Mouse (Mus musculus): ENCODE results near the gene Brca1. TPM values are rescaled to one million over a fixed set of nuclear protein-coding genes. Genes with fewer than 3 reads are reported as not detected.
A peak's percentile ranks its signal among the peaks of the same experiment; 100 is the strongest.

The Brca1 gene
- polyA plus RNA-seq, 1 experiment from 2014 or later = 10.5 TPM

DNA sequence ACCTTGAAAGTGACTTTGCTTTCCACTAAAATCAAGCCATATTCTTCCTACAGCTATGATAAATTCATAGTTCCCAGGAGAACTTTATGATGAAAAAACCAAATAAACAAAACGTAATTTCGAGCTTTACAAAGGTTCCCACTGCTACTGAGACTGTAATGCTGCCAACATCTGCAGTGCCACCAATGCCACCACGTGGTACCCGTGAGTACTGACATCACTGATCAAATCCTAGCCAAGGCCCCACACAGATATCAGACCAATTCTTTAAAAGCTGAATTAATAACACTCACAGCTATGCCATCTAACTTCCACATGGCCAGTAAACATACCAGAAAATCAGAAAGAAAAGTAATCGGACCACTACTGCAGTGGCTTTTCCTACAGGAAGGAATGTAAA is 32.8 kb downstream of the Brca1 start:
- H3K4me1 ChIP-seq (ENCODE audit: control insufficient read depth, low read depth, low read length) = no peaks in the 10 kb centered on the region; the same call in 1 of the 2 replicates
- H3K27ac ChIP-seq (ENCODE audit: low read length) = peak overlapping the region; percentile 48
- no peak overlapping the region for H3K9ac ChIP-seq (ENCODE audit: low read depth, low read length)
- ATAC-seq (ENCODE audit: low read depth) = no peak
- no peaks in the 10 kb centered on the region for H3K27me3 ChIP-seq (ENCODE audit: control insufficient read depth, insufficient read depth, low read depth, low read length)
- peaks cover 32% of the 10 kb centered on the region for H3K36me3 ChIP-seq (ENCODE audit: control insufficient read depth, insufficient read depth)
- no peaks in the 10 kb centered on the region for H3K9me3 ChIP-seq (replicated peaks; ENCODE audit: control insufficient read depth, low read length)
- no peak overlapping the region for H3K4me3 ChIP-seq (ENCODE audit: low read depth, low read length)
- WGBS (ENCODE audit: insufficient replicate concordance) = 81% methylated on average over 5 of the region's 5 CpGs
- H3K4me2 ChIP-seq (ENCODE audit: low read depth, low read length) = no peak overlapping the region

DNA sequence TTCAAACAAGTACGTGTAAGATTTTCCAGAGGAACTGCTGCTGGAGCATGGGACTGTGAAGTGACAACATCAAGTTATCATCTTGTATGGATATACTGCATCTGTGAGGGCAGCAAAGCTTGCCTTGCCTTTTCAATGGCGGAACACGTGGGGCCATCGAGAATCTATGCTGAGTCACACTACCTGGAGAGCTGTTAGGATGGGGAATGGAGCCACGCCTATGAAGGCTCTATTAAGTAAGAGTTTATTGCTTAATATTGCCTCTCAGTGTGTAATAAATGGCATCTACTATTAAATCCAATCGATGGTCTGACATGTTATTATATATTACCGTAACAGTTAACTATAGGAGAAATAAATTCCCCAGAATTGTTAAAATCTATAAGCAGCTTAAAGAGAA is 44.7 kb downstream of the Brca1 start:
- H3K27ac ChIP-seq (ENCODE audit: low read length) = no peak overlapping the region
- H3K4me1 ChIP-seq (ENCODE audit: control insufficient read depth, low read depth, low read length) = no peaks in the 10 kb centered on the region
- H3K36me3 ChIP-seq (ENCODE audit: control insufficient read depth, insufficient read depth) = peaks cover 54% of the 10 kb centered on the region
- no peak overlapping the region for H3K4me2 ChIP-seq (ENCODE audit: low read depth, low read length)
- H3K9ac ChIP-seq (ENCODE audit: low read depth, low read length) = no peak overlapping the region
- no peak for ATAC-seq (ENCODE audit: low read depth)
- 83% methylated on average over 7 of the region's 7 CpGs for WGBS (ENCODE audit: insufficient replicate concordance)
- no peaks in the 10 kb centered on the region for H3K9me3 ChIP-seq (replicated peaks; ENCODE audit: control insufficient read depth, low read length)
- no peak overlapping the region for H3K4me3 ChIP-seq (ENCODE audit: low read depth, low read length)
- H3K27me3 ChIP-seq (ENCODE audit: control insufficient read depth, insufficient read depth, low read depth, low read length) = no peaks in the 10 kb centered on the region

DNA sequence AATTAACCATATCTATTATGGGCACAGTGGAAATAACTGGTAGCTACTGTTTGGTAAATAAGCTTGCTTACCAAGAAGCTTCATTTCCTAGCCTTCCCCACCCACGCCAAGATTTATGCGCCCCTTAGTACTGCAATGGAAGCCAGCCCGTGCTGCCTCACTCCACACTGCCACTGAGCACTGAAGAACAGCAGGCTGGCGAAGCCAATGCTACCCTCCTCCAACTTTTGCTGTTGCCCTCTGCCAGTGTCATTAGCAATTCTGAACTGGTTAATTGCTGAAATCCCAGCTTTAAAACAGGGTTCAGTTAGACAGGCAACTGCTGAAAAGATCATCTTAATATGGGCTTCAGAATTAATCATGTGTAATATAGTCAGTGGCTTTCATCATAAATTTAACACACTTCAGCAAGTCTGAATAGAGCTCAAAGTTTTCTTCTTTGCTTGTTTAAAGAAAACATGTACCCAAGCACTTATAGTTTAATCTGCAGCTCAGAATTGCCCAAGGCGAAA is 45.4 kb downstream of the Brca1 start:
- Histone ChIP-seq H3K4me2 (ENCODE audit: low read depth, low read length) (no peak overlapping the region), H3K27me3 (ENCODE audit: control insufficient read depth, insufficient read depth, low read depth, low read length) (no peaks in the 10 kb centered on the region), H3K9me3 (replicated peaks; ENCODE audit: control insufficient read depth, low read length) (no peaks in the 10 kb centered on the region), H3K9ac (ENCODE audit: low read depth, low read length) (no peak overlapping the region), H3K4me3 (ENCODE audit: low read depth, low read length) (no peak overlapping the region), H3K4me1 (ENCODE audit: control insufficient read depth, low read depth, low read length) (no peaks in the 10 kb centered on the region), H3K36me3 (ENCODE audit: control insufficient read depth, insufficient read depth) (peaks cover 57% of the 10 kb centered on the region), H3K27ac (ENCODE audit: low read length) (no peak overlapping the region)
- 86% methylated on average over 5 of the region's 5 CpGs for WGBS (ENCODE audit: insufficient replicate concordance)
- ATAC-seq (ENCODE audit: low read depth) = no peak

DNA sequence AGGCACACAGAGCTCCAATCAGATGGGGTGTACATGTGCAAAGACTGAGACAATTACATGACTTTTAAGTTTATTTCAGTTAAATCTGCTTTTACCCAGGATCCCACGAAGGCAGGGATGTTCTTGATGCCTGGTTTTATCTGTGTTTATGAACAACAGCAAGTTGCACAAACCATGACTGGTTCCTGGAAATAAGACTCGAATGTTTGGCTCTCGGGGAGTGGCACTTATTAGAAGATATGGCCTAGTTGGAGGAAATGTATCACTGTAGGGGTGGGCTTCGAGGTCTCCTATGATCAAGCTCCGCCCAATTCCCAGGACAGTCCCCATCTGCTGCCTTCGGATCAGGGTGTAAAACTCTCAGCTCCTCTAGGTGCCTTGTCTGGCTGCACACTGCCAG is 65.6 kb downstream of the Brca1 start:
- no peak for ATAC-seq (ENCODE audit: low read depth)
- Histone ChIP-seq H3K4me2 (ENCODE audit: low read depth, low read length) (peak overlapping the region; percentile 44; the same call in 1 of the 2 replicates), H3K9ac (ENCODE audit: low read depth, low read length) (no peak overlapping the region), H3K4me1 (ENCODE audit: control insufficient read depth, low read depth, low read length) (peaks cover 30% of the 10 kb centered on the region), H3K4me3 (ENCODE audit: low read depth, low read length) (no peak overlapping the region), H3K36me3 (ENCODE audit: control insufficient read depth, insufficient read depth) (peaks cover 19% of the 10 kb centered on the region; the same call in 1 of the 2 replicates), H3K27me3 (ENCODE audit: control insufficient read depth, insufficient read depth, low read depth, low read length) (no peaks in the 10 kb centered on the region), H3K27ac (ENCODE audit: low read length) (no peak overlapping the region), H3K9me3 (replicated peaks; ENCODE audit: control insufficient read depth, low read length) (no peaks in the 10 kb centered on the region)
- WGBS (ENCODE audit: insufficient replicate concordance) = 26% methylated on average over 6 of the region's 6 CpGs

DNA sequence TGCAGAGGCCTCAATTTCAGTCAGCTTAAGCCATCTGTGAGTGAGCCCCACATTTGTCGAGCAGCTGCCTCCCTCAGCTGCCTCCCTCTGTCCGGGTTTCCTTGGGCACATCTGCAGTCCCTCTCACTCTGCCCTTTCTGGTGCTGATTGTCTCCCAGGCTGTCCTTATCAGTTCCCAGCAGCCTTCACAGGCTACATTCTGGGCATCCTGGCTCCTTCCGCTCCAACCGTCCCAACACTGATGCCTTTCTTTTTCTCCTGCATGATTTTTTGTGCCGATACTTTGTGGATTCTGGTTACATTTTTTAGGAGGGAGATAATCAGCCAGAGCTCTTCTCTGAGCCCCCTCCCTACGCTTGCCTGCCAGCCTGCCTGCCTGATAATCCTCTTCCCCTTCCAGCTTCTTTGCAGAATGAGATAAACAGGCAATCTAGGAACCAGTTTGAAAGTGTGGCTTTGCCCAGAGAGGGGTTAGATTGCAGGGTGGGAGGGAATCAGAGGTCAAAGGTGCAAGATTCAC is 66.2 kb downstream of the Brca1 start:
- WGBS (ENCODE audit: insufficient replicate concordance) = 7% methylated on average over 6 of the region's 6 CpGs

DNA sequence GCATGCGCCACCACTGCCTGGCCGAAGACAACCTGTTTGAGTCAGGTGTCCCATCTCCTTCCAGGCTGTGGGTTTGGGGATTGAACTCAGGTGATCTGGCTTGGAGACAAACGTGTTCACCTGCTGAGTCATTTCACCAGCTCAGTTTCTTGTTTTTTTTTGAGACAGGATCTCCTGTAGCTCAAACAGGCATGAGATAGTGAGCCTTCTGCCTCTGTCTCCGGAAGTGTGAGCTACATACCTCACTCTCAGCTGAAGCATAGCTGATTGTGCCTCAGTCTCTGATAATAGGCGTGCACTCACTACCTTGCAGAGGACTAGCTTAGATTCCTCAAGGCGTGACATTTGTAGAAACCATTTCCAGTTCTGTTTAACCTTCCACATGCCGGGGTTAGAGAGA is 66.9 kb downstream of the Brca1 start:
- Histone ChIP-seq H3K4me3 (ENCODE audit: low read depth, low read length) (no peak overlapping the region), H3K9me3 (replicated peaks; ENCODE audit: control insufficient read depth, low read length) (no peaks in the 10 kb centered on the region), H3K9ac (ENCODE audit: low read depth, low read length) (no peak overlapping the region), H3K36me3 (ENCODE audit: control insufficient read depth, insufficient read depth) (peaks cover 15% of the 10 kb centered on the region; the same call in 1 of the 2 replicates), H3K4me2 (ENCODE audit: low read depth, low read length) (no peak overlapping the region), H3K27ac (ENCODE audit: low read length) (0 out of 2 replicates have a peak overlapping the region, but pooled peaks have one; percentile 4), H3K4me1 (ENCODE audit: control insufficient read depth, low read depth, low read length) (peaks cover 32% of the 10 kb centered on the region), H3K27me3 (ENCODE audit: control insufficient read depth, insufficient read depth, low read depth, low read length) (no peaks in the 10 kb centered on the region)
- WGBS (ENCODE audit: insufficient replicate concordance) = 36% methylated on average over 7 of the region's 7 CpGs
- no peak for ATAC-seq (ENCODE audit: low read depth)

More for the DNA sequence above, 66.2 kb downstream of the Brca1 start:
- peak overlapping the region; percentile 62 for H3K27ac ChIP-seq (ENCODE audit: low read length)
- no peaks in the 10 kb centered on the region for H3K9me3 ChIP-seq (replicated peaks; ENCODE audit: control insufficient read depth, low read length)
- H3K4me2 ChIP-seq (ENCODE audit: low read depth, low read length) = peak overlapping the region; percentile 44
- peaks cover 19% of the 10 kb centered on the region; the same call in 1 of the 2 replicates for H3K36me3 ChIP-seq (ENCODE audit: control insufficient read depth, insufficient read depth)
- peak overlapping the region; percentile 7; the same call in 1 of the 2 replicates for H3K9ac ChIP-seq (ENCODE audit: low read depth, low read length)
- H3K4me1 ChIP-seq (ENCODE audit: control insufficient read depth, low read depth, low read length) = peaks cover 32% of the 10 kb centered on the region
- ATAC-seq (ENCODE audit: low read depth) = peak; percentile 89
- H3K4me3 ChIP-seq (ENCODE audit: low read depth, low read length) = no peak overlapping the region
- no peaks in the 10 kb centered on the region for H3K27me3 ChIP-seq (ENCODE audit: control insufficient read depth, insufficient read depth, low read depth, low read length)

DNA sequence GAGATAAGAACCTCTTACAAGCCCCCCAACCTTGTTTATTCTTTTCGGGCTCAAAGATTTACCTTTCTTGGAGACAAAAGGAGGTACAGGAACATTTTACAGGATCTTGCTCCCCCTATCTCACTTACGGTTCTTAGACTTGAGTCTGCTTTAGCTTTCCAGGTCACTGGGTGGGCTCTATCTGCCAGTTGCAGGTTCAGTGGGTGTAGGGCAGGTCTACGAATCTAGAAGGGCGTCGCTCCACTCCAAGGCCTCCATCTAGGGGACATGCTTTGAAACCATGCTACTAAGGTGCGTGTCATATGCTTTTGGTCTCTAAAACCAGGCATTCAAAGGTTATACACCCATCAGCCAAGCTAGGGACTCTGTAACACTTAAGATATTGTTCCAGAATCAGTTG is 67.5 kb downstream of the Brca1 start:
- Histone ChIP-seq H3K9me3 (replicated peaks; ENCODE audit: control insufficient read depth, low read length) (no peaks in the 10 kb centered on the region), H3K9ac (ENCODE audit: low read depth, low read length) (no peak overlapping the region), H3K4me2 (ENCODE audit: low read depth, low read length) (peak overlapping the region; percentile 18; the same call in 1 of the 2 replicates), H3K27me3 (ENCODE audit: control insufficient read depth, insufficient read depth, low read depth, low read length) (no peaks in the 10 kb centered on the region), H3K4me3 (ENCODE audit: low read depth, low read length) (no peak overlapping the region), H3K36me3 (ENCODE audit: control insufficient read depth, insufficient read depth) (peaks cover 9% of the 10 kb centered on the region; the same call in 1 of the 2 replicates), H3K4me1 (ENCODE audit: control insufficient read depth, low read depth, low read length) (peaks cover 32% of the 10 kb centered on the region), H3K27ac (ENCODE audit: low read length) (0 out of 2 replicates have a peak overlapping the region, but pooled peaks have one; percentile 4)
- WGBS (ENCODE audit: insufficient replicate concordance) = 30% methylated on average over 6 of the region's 6 CpGs
- peak; percentile 31; the same call in 1 of the 2 replicates for ATAC-seq (ENCODE audit: low read depth)

DNA sequence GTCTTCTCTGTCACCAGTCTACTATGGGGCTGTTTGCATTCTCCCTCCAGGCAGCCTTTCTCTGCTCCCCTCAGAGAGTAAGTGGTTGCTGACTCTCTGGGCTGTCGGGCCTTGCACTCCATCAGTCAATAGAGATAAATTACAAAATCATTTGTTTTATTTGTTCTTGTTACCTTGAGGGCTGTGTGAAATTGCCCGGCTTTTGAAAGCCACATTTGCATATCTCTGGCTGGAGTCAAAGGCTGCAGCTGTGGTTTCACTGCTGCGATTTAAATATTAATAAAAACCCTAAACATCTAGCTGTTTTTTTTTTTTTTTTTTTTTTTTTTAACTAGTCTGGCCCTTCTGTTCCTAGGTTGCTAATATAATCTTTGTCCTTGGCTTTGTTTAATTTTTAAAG is 68.0 kb downstream of the Brca1 start:
- Histone ChIP-seq H3K9me3 (replicated peaks; ENCODE audit: control insufficient read depth, low read length) (no peaks in the 10 kb centered on the region), H3K36me3 (ENCODE audit: control insufficient read depth, insufficient read depth) (peaks cover 9% of the 10 kb centered on the region; the same call in 1 of the 2 replicates), H3K4me2 (ENCODE audit: low read depth, low read length) (no peak overlapping the region), H3K9ac (ENCODE audit: low read depth, low read length) (no peak overlapping the region), H3K27me3 (ENCODE audit: control insufficient read depth, insufficient read depth, low read depth, low read length) (no peaks in the 10 kb centered on the region), H3K27ac (ENCODE audit: low read length) (no peak overlapping the region), H3K4me1 (ENCODE audit: control insufficient read depth, low read depth, low read length) (peaks cover 32% of the 10 kb centered on the region), H3K4me3 (ENCODE audit: low read depth, low read length) (no peak overlapping the region)
- WGBS (ENCODE audit: insufficient replicate concordance) = 27% methylated on average over 3 of the region's 3 CpGs
- ATAC-seq (ENCODE audit: low read depth) = no peak

DNA sequence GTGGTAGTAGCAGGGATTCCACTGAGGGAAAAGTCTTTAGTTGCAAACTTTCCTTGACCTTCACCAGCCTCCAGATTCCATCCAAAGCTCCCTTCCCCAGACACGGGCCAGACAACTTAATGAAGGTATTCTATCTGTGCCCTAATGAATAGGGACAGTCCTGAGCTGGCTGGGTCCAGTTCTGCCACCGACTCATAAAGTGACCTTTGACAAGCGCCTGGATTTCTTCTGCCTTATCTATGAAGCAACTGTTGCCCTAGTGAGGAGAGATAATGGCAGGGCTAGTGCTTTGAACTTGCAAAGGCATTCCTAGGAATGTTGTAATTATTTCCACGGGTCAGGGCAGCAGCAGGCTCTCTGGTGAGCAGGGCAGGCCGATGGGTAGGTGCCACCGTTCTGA is 70.8 kb downstream of the Brca1 start:
- Histone ChIP-seq H3K4me2 (ENCODE audit: low read depth, low read length) (no peak overlapping the region), H3K36me3 (ENCODE audit: control insufficient read depth, insufficient read depth) (no peaks in the 10 kb centered on the region), H3K27ac (ENCODE audit: low read length) (no peak overlapping the region), H3K4me3 (ENCODE audit: low read depth, low read length) (no peak overlapping the region), H3K9me3 (replicated peaks; ENCODE audit: control insufficient read depth, low read length) (no peaks in the 10 kb centered on the region), H3K27me3 (ENCODE audit: control insufficient read depth, insufficient read depth, low read depth, low read length) (no peaks in the 10 kb centered on the region), H3K4me1 (ENCODE audit: control insufficient read depth, low read depth, low read length) (peaks cover 26% of the 10 kb centered on the region), H3K9ac (ENCODE audit: low read depth, low read length) (no peak overlapping the region)
- WGBS (ENCODE audit: insufficient replicate concordance) = 33% methylated on average over 6 of the region's 6 CpGs
- no peak for ATAC-seq (ENCODE audit: low read depth)

Measured in liver, embryonic 16.5 days (tissue).